Mouse (Mus musculus): ENCODE data around the gene Fut2.

GRCm38 (mm10) chr7:45619592-45619991 lies 46.6 kb downstream of the Fut2 start:
- no peak for TF ChIP-seq CTCF (IDR thresholded peaks at IDR 0.05; ENCODE audit: low read depth)
- TF ChIP-seq EP300 (IDR thresholded peaks at IDR 0.05; ENCODE audit: low read depth): no peak

Data from liver, postnatal 0 days (tissue).